Mouse (Mus musculus) midbrain, embryonic 16.5 days (tissue): ENCODE data around the gene Ylpm1. TPM values are rescaled to one million over a fixed set of nuclear protein-coding genes. Genes with fewer than 3 reads are reported as not detected.

Experiments used
- ATAC-seq: fragments of 200-750 bp; cut with Nextera tagmentation; 2 replicates; pipeline ENCODE4 v1.8.0; 2017; ENCODE audit warnings: moderate TSS enrichment
- H3K27ac ChIP-seq: fragments of 300-500 bp; sonication (generic); 2 replicates; pipeline ENCODE4 v1.5.1; 2014; ENCODE audit warnings: mild to moderate bottlenecking, low read length, mixed read lengths
- H3K27me3 ChIP-seq: fragments of 300-500 bp; sonication (generic); 2 replicates; pipeline ENCODE4 v1.6.1; 2014; ENCODE audit warnings: low read depth, low read length, mixed read lengths; ENCODE audit not compliant: control insufficient read depth, insufficient read depth
- H3K36me3 ChIP-seq: fragments of 300-500 bp; sonication (generic); 2 replicates; pipeline ENCODE4 v1.6.1; 2014; ENCODE audit warnings: mild to moderate bottlenecking, low read length, moderate library complexity, mixed read lengths; ENCODE audit not compliant: control insufficient read depth, insufficient read depth
- H3K4me1 ChIP-seq: fragments of 300-500 bp; sonication (generic); 2 replicates; pipeline ENCODE4 v1.6.1; 2014; ENCODE audit warnings: mild to moderate bottlenecking, low read length, mixed read lengths; ENCODE audit not compliant: control insufficient read depth, insufficient read depth
- H3K4me2 ChIP-seq: fragments of 300-500 bp; sonication (generic); 2 replicates; pipeline ENCODE4 v1.6.1; 2014; ENCODE audit warnings: mild to moderate bottlenecking, low read length, mixed read lengths
- H3K4me3 ChIP-seq: fragments of 300-500 bp; sonication (generic); 2 replicates; pipeline ENCODE4 v1.5.1; 2014; ENCODE audit warnings: low read depth, mild to moderate bottlenecking, low read length, moderate library complexity, mixed read lengths
- H3K9ac ChIP-seq: fragments of 300-500 bp; sonication (generic); 2 replicates; pipeline ENCODE4 v1.6.1; 2014; ENCODE audit warnings: low read depth, low read length, mixed read lengths
- H3K9me3 ChIP-seq: fragments of 300-500 bp; sonication (generic); replicated peaks from 2 replicates; pipeline ENCODE4 v1.6.1; 2014; ENCODE audit warnings: mild to moderate bottlenecking, low read length, mixed read lengths; ENCODE audit not compliant: control insufficient read depth, poor library complexity, severe bottlenecking
- WGBS: fragments of 180-500 bp; shearing (Covaris S2); extraction: QIAGEN DNeasy Blood & Tissue Kit; methylation state at CpG from one replicate; pipeline ENCODE4 v1.1.7; 2014; 5-methylcytosine and 5-hydroxymethylcytosine counted together
- polyA plus RNA-seq: library from polyadenylated mRNA; unstranded; fragments of >200 nt; fragmentation: Nextera tagmentation; extraction: Ambion mirVana; gene quantifications from 2 replicates; pipeline ENCODE4 v1.2.1, GENCODE M21; 2015

Gene Ylpm1
- polyA plus RNA-seq = 30.3 and 32.1 TPM in 2 replicates

DNA sequence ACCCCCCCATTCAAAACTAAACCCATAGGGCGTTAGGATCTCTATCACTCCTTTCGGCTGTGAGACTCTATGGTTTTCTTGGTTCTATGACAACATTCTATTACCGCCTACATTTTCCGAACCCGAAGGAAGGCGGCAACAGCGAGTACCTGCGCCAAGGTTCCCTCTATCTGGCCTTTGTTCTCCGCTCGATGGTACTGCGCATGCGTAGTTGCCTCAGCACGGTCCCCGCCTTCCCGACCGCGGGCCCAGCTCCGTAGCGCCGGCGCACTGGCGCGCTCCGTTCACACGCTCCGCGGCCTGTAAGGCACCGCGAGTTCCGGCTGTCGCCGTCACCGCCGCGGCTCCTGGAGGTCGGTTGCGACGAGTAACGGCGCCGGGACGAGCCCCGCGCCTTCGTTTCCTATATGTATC is at the start of gene Ylpm1:
TSS of gene Ylpm1 (plus strand) at position 239 of the 414 bp plus-strand sequence.
- no peaks in the 10 kb centered on the region for H3K36me3 ChIP-seq
- H3K4me2 ChIP-seq = peak within 1 kb of the TSS; percentile 97
- WGBS = under 1% methylated on average over 45 of the region's 45 CpGs
- H3K27ac ChIP-seq = peak within 1 kb of the TSS; percentile 89
- H3K9me3 ChIP-seq = no peaks in the 10 kb centered on the region
- no peaks in the 10 kb centered on the region for H3K27me3 ChIP-seq
- H3K4me3 ChIP-seq = peak within 1 kb of the TSS; percentile 53
- H3K4me1 ChIP-seq = peaks cover 26% of the 10 kb centered on the region
- ATAC-seq = peak; percentile 99
- H3K9ac ChIP-seq = peak within 1 kb of the TSS; percentile 80

GRCm38 (mm10) chr12:84947894-84948583 is 48.1 kb upstream of the Ylpm1 start:
- Histone ChIP-seq H3K36me3 (peaks cover 20% of the 10 kb centered on the region), H3K9ac (no peak overlapping the region), H3K4me1 (no peaks in the 10 kb centered on the region), H3K9me3 (no peaks in the 10 kb centered on the region), H3K4me2 (no peak overlapping the region), H3K27me3 (no peaks in the 10 kb centered on the region), H3K4me3 (no peak overlapping the region), H3K27ac (no peak overlapping the region)
- ATAC-seq = no peak
- WGBS = 75% methylated on average over 2 of the region's 2 CpGs

DNA sequence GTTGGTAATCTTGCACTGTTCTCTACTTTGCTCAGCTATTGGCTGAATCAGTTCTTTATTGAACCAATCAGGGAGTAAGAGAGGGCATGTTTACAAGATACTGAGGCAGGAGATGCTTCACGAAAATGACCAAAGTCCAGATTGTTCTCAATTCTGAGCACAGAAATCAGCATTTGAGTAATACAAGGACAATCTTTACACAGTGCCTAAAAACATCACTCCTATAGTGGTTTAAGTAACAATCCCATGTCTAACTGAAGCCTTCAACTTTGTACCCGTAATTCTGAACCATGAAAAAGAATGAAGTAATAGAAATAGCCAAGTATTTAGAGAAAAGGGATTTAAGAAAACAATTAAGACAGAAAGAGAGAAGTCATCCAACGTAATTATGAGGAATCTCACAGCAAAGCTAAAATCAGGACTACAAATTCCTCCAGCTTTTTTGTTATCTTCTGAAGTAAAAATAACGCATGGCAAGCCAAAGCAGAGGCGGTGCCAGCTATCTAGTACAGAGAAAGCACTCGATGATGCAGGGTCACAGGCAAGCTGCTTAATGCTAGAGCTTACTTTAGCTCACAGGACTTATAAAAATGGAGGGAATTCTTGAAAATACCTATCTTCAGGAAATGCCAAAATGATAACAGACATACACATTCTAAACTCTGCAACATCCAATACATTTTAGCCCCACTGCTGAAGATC is 47.4 kb upstream of the Ylpm1 start:
- Histone ChIP-seq H3K27ac (no peak overlapping the region), H3K4me2 (no peak overlapping the region), H3K27me3 (no peaks in the 10 kb centered on the region), H3K9me3 (no peaks in the 10 kb centered on the region), H3K36me3 (peaks cover 20% of the 10 kb centered on the region), H3K4me1 (no peaks in the 10 kb centered on the region), H3K9ac (no peak overlapping the region), H3K4me3 (no peak overlapping the region)
- WGBS = 91% methylated on average over 6 of the region's 6 CpGs
- no peak for ATAC-seq

- ATAC-seq = no peak
- no peaks in the 10 kb centered on the region for H3K4me1 ChIP-seq
- H3K9me3 ChIP-seq = no peaks in the 10 kb centered on the region
- no peaks in the 10 kb centered on the region for H3K27me3 ChIP-seq
- H3K4me2 ChIP-seq = no peak overlapping the region
- no peak overlapping the region for H3K27ac ChIP-seq
- H3K4me3 ChIP-seq = no peak overlapping the region
- H3K9ac ChIP-seq = no peak overlapping the region
- H3K36me3 ChIP-seq = peaks cover 18% of the 10 kb centered on the region
- WGBS = 90% methylated on average over 6 of the region's 6 CpGs
Observed at GRCm38 (mm10) chr12:84950763-84951162, 45.4 kb upstream of the Ylpm1 start.

DNA sequence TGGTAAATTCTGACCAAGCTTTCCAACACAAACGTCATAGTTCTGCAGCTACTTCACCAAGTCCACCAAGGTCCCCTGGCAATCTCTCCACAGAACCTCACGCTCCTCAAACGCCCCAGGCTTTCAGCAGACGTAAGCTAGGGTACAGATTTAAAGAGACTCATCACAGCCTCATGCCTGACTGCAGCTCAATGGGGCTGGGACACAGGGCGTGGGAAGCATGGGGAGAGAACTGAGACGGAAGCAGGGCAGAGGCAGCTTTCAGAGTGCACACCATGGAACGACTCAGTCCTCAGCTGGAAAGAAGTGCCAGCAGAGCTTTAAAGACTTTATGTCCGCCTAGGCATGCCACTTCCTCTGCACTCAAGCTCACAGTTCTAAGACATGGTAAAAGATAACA is 44.6 kb upstream of the Ylpm1 start:
- H3K4me2 ChIP-seq = no peak overlapping the region
- no peaks in the 10 kb centered on the region for H3K27me3 ChIP-seq
- WGBS = 51% methylated on average over 8 of the region's 8 CpGs
- no peak overlapping the region for H3K4me3 ChIP-seq
- H3K27ac ChIP-seq = no peak overlapping the region
- peaks cover 16% of the 10 kb centered on the region for H3K36me3 ChIP-seq
- no peak overlapping the region for H3K9ac ChIP-seq
- H3K9me3 ChIP-seq = no peaks in the 10 kb centered on the region
- no peak for ATAC-seq
- H3K4me1 ChIP-seq = no peaks in the 10 kb centered on the region

DNA sequence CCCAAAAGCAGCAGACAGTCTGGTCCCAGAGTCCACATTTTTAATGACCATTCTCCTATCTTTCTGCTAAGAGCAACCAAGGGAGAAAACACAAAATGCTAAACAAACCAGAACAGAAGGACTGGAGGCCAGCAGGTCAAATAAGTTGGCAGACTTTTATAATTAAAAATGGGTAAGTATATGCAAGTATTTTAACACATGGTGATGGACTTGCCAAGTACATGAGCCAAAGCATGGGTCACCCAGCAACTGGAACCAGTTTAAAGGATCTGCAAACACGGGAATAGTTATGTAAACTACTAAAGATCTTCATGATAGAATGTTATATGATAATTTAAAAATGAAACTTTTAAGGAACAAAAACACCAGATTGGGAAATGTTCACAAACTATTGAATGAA is 43.8 kb upstream of the Ylpm1 start:
- Histone ChIP-seq H3K27me3 (no peaks in the 10 kb centered on the region), H3K9ac (no peak overlapping the region), H3K4me3 (no peak overlapping the region), H3K27ac (no peak overlapping the region), H3K4me2 (no peak overlapping the region), H3K36me3 (peaks cover 12% of the 10 kb centered on the region), H3K9me3 (no peaks in the 10 kb centered on the region), H3K4me1 (no peaks in the 10 kb centered on the region)
- ATAC-seq = no peak
- 80% methylated on average over 1 of the region's 1 CpGs for WGBS

DNA sequence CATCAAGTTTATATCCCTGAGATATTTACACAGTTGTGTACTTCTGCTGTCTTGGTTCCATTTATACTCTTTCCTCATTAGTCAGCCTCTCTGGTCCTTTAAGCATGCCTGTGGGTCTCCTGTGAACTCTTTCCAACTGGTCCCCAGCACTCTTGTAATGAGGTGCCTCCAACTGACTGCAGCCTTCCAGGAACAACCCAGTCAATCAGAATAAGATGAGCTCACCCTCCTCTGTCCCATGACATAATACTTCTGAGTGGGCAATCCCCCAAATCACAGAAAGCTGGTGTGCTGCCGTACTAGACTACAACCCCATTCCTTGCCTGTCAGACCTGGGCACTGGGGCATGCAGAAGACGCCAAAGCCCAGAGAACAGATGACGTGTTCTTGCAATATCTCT is 39.8 kb upstream of the Ylpm1 start:
- WGBS = 95% methylated on average over 3 of the region's 3 CpGs
- no peak overlapping the region for H3K4me3 ChIP-seq
- H3K9ac ChIP-seq = no peak overlapping the region
- no peaks in the 10 kb centered on the region for H3K27me3 ChIP-seq
- H3K36me3 ChIP-seq = peaks cover 2% of the 10 kb centered on the region; the same call in 1 of the 2 replicates
- H3K27ac ChIP-seq = no peak overlapping the region
- H3K4me1 ChIP-seq = no peaks in the 10 kb centered on the region
- H3K4me2 ChIP-seq = no peak overlapping the region
- no peaks in the 10 kb centered on the region for H3K9me3 ChIP-seq
- no peak for ATAC-seq

GRCm38 (mm10) chr12:84958794-84959356 is 37.2 kb upstream of the Ylpm1 start:
- 94% methylated on average over 1 of the region's 1 CpGs for WGBS
- Histone ChIP-seq H3K4me2 (no peak overlapping the region), H3K36me3 (peaks cover 4% of the 10 kb centered on the region; the same call in 1 of the 2 replicates), H3K27me3 (no peaks in the 10 kb centered on the region), H3K9me3 (no peaks in the 10 kb centered on the region), H3K27ac (no peak overlapping the region), H3K4me3 (no peak overlapping the region), H3K4me1 (no peaks in the 10 kb centered on the region), H3K9ac (no peak overlapping the region)
- no peak for ATAC-seq

GRCm38 (mm10) chr12:84962606-84963005 is 33.5 kb upstream of the Ylpm1 start:
- H3K27me3 ChIP-seq = no peaks in the 10 kb centered on the region
- H3K4me2 ChIP-seq = no peak overlapping the region
- no peaks in the 10 kb centered on the region for H3K9me3 ChIP-seq
- no peak overlapping the region for H3K9ac ChIP-seq
- no peak for ATAC-seq
- 86% methylated on average over 7 of the region's 7 CpGs for WGBS
- H3K27ac ChIP-seq = no peak overlapping the region
- H3K36me3 ChIP-seq = 0 out of 2 replicates have a peak, but pooled peaks cover 2% of the 10 kb centered on the region
- H3K4me1 ChIP-seq = peaks cover 2% of the 10 kb centered on the region; the same call in 1 of the 2 replicates
- no peak overlapping the region for H3K4me3 ChIP-seq
